Mouse (Mus musculus): ENCODE measurements around the gene Srpk1.

GRCm38 (mm10) chr17:28561613-28562012, 60.9 kb downstream of the Srpk1 start:
- TF ChIP-seq ZMIZ1 (IDR thresholded peaks at IDR 0.05; ENCODE audit: low read depth, low read length) (no peak), MAX (IDR thresholded peaks at IDR 0.05; ENCODE audit: low read length) (no peak), EP300 (IDR thresholded peaks at IDR 0.05; ENCODE audit: low read length) (no peak), SIN3A (IDR thresholded peaks at IDR 0.05; ENCODE audit: low read length) (no peak), SMC3 (IDR thresholded peaks at IDR 0.05; ENCODE audit: low read depth, low read length) (no peak), CTCF (conservative IDR thresholded peaks at IDR 0.05 in 1 of 2, IDR thresholded peaks at IDR 0.05 in 1 of 2; ENCODE audit: low read depth in 2 of 2, low read length in 2 of 2) (no peak), MYC (IDR thresholded peaks at IDR 0.05; ENCODE audit: low read depth, low read length) (no peak), MAFK (IDR thresholded peaks at IDR 0.05; ENCODE audit: insufficient replicate concordance, low read length) (no peak), USF1 (IDR thresholded peaks at IDR 0.05; ENCODE audit: low read depth, low read length) (no peak), GABPA (IDR thresholded peaks at IDR 0.05; ENCODE audit: insufficient replicate concordance, low read depth, low read length) (no peak), UBTF (IDR thresholded peaks at IDR 0.05; ENCODE audit: low read depth, low read length) (no peak), TBP (conservative IDR thresholded peaks at IDR 0.05; ENCODE audit: low read depth, low read length) (no peak), MAZ (IDR thresholded peaks at IDR 0.05; ENCODE audit: low read depth, low read length) (no peak), POLR2A (IDR thresholded peaks at IDR 0.05; ENCODE audit: low read depth, low read length) (no peak)
